Mouse (Mus musculus): ENCODE results near the gene Ece1. TPM values are rescaled to one million over a fixed set of nuclear protein-coding genes. Genes with fewer than 3 reads are reported as not detected.
"Not testable (repeated sequence)": the region's sequence is repeated elsewhere in the genome, so short reads cannot be mapped to it uniquely, and the experiment has no call there.

Ece1 gene
- polyA plus RNA-seq, 1 experiment from 2014 or later, result 49.1 TPM

DNA sequence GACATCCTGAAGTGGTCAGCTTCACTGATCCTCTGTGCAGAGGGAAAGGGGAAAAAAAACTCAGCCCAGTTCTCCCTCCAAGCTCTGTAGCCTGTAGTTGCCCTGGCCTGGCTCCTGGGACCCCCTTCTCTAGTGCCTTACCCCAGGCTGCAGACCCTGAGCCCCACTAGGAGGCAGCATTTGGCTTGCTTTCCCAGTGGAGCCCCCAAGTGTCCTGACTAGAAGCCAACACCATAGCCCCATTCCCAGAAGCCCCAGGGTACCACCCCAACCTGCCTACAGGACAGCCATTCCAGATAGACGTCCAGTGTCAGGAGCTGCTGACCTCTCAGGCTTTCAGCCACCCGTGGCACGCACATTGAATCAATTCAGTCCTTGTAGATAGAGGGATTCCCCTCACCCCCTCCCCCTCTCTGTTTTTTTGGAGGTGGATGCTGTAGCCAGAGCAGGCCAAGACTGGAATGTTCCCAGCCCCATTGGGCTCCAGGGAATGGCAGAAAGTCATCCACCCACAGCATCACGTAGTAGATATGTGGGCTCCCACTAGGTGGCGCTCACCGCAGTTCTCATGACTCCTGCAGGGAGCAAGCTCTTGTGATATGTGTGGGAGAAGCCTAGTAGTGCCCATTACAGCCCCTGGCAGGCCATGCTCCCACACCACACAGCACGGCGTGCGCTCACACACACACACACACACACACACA, 102.0 kb downstream of the Ece1 start:
- Histone ChIP-seq H3K4me2 (replicated peaks; ENCODE audit: low read depth) (no peak overlapping the region), H3K9ac (ENCODE audit: low read depth, low read length) (no peak overlapping the region), H3K36me3 (ENCODE audit: control insufficient read depth, insufficient read depth) (peaks cover 57% of the 10 kb centered on the region), H3K4me3 (ENCODE audit: low read depth, low read length) (no peak overlapping the region), H3K27me3 (replicated peaks; ENCODE audit: control insufficient read depth, insufficient read depth, low read length) (no peaks in the 10 kb centered on the region), H3K27ac (ENCODE audit: low read depth, low read length) (no peak overlapping the region), H3K4me1 (replicated peaks; ENCODE audit: control insufficient read depth, insufficient read depth, low read length) (no peaks in the 10 kb centered on the region), H3K9me3 (ENCODE audit: control insufficient read depth) (no peaks in the 10 kb centered on the region)
- no peak for ATAC-seq
- WGBS, result 70% methylated on average over 9 of the region's 9 CpGs
- peak; percentile 79 for TF ChIP-seq CTCF (IDR thresholded peaks at IDR 0.05; ENCODE audit: low read depth)

DNA sequence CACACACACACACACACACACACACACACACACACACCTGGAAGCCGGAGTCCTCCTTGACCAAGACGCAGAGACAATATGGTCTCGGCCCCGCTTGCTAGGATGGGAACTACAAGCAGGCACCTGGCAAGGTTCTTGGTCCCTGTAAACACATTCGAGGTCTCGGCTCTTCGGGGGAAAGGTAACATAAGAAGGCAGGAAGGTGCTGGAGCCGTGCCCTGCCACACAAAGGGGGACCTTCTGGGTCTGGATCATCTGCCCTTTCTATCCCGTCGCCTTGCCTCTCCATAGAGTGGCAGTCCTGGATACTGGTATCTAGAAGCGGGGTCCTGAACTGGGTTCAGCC, 102.5 kb downstream of the Ece1 start:
- Histone ChIP-seq H3K4me1 (replicated peaks; ENCODE audit: control insufficient read depth, insufficient read depth, low read length) (no peaks in the 10 kb centered on the region), H3K9me3 (ENCODE audit: control insufficient read depth) (no peaks in the 10 kb centered on the region), H3K9ac (ENCODE audit: low read depth, low read length) (no peak overlapping the region), H3K4me2 (replicated peaks; ENCODE audit: low read depth) (no peak overlapping the region), H3K4me3 (ENCODE audit: low read depth, low read length) (no peak overlapping the region), H3K27me3 (replicated peaks; ENCODE audit: control insufficient read depth, insufficient read depth, low read length) (no peaks in the 10 kb centered on the region), H3K27ac (ENCODE audit: low read depth, low read length) (no peak overlapping the region), H3K36me3 (ENCODE audit: control insufficient read depth, insufficient read depth) (peaks cover 52% of the 10 kb centered on the region)
- ATAC-seq, result no peak
- WGBS, result 95% methylated on average over 11 of the region's 11 CpGs
- TF ChIP-seq CTCF (IDR thresholded peaks at IDR 0.05; ENCODE audit: low read depth), result no peak

- WGBS, result 7% methylated on average over 9 of the region's 9 CpGs
- H3K4me2 ChIP-seq (replicated peaks; ENCODE audit: low read depth), result no peak overlapping the region
- no peak overlapping the region for H3K9ac ChIP-seq (ENCODE audit: low read depth, low read length)
- no peaks in the 10 kb centered on the region for H3K27me3 ChIP-seq (replicated peaks; ENCODE audit: control insufficient read depth, insufficient read depth, low read length)
- peaks cover 15% of the 10 kb centered on the region for H3K36me3 ChIP-seq (ENCODE audit: control insufficient read depth, insufficient read depth)
- no peaks in the 10 kb centered on the region for H3K9me3 ChIP-seq (ENCODE audit: control insufficient read depth)
- peak; percentile 99 for TF ChIP-seq CTCF (IDR thresholded peaks at IDR 0.05; ENCODE audit: low read depth)
- H3K27ac ChIP-seq (ENCODE audit: low read depth, low read length), result no peak overlapping the region
- H3K4me3 ChIP-seq (ENCODE audit: low read depth, low read length), result no peak overlapping the region
- no peaks in the 10 kb centered on the region for H3K4me1 ChIP-seq (replicated peaks; ENCODE audit: control insufficient read depth, insufficient read depth, low read length)
- ATAC-seq, result peak; percentile 51
These were observed 106.2 kb downstream of the Ece1 start for GRCm38 (mm10) chr4:137968203-137968602.

DNA sequence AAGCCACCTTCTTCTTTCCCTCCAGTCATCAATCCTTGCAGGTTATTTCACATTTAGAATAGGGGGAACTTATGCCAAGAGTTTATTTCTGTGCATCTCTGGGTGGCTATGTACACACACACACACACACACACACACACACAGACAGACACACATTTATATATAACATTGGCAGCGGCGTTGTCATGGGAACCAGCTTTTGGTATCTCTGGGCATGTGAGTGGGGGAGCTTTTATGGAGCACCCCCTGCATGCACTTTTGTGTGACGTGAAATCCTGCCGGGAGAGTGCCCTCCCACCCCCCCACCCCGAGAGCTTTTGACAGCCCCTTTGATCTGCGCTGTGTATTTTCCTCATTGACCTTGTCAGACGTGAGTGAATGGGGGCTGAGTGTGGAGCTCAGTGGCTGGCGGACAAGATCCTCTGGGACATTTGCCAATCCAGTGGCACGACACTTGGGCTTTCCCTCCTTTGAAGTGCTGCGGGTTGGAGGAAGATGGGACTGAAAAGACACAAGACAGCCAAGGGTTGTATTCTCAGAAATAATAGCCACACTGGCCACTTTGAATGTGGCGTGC, 108.7 kb downstream of the Ece1 start:
- not testable (repeated sequence) for H3K36me3 ChIP-seq (ENCODE audit: control insufficient read depth, insufficient read depth); H3K4me3 ChIP-seq (ENCODE audit: low read depth, low read length); ATAC-seq; H3K4me2 ChIP-seq (replicated peaks; ENCODE audit: low read depth); H3K4me1 ChIP-seq (replicated peaks; ENCODE audit: control insufficient read depth, insufficient read depth, low read length); H3K9me3 ChIP-seq (ENCODE audit: control insufficient read depth); H3K27me3 ChIP-seq (replicated peaks; ENCODE audit: control insufficient read depth, insufficient read depth, low read length); H3K9ac ChIP-seq (ENCODE audit: low read depth, low read length); H3K27ac ChIP-seq (ENCODE audit: low read depth, low read length)
- WGBS, result no CpG with 5 or more reads among the region's 11 CpGs

DNA sequence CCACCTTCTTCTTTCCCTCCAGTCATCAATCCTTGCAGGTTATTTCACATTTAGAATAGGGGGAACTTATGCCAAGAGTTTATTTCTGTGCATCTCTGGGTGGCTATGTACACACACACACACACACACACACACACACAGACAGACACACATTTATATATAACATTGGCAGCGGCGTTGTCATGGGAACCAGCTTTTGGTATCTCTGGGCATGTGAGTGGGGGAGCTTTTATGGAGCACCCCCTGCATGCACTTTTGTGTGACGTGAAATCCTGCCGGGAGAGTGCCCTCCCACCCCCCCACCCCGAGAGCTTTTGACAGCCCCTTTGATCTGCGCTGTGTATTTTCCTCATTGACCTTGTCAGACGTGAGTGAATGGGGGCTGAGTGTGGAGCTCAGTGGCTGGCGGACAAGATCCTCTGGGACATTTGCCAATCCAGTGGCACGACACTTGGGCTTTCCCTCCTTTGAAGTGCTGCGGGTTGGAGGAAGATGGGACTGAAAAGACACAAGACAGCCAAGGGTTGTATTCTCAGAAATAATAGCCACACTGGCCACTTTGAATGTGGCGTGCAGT, 112.9 kb downstream of the Ece1 start:
- H3K9me3 ChIP-seq (ENCODE audit: control insufficient read depth); H3K27me3 ChIP-seq (replicated peaks; ENCODE audit: control insufficient read depth, insufficient read depth, low read length); H3K27ac ChIP-seq (ENCODE audit: low read depth, low read length); ATAC-seq; H3K4me3 ChIP-seq (ENCODE audit: low read depth, low read length); H3K9ac ChIP-seq (ENCODE audit: low read depth, low read length); H3K36me3 ChIP-seq (ENCODE audit: control insufficient read depth, insufficient read depth); H3K4me1 ChIP-seq (replicated peaks; ENCODE audit: control insufficient read depth, insufficient read depth, low read length); H3K4me2 ChIP-seq (replicated peaks; ENCODE audit: low read depth): not testable (repeated sequence)
- WGBS, result no CpG with 5 or more reads among the region's 11 CpGs

GRCm38 (mm10) chr4:137979066-137979644, 117.1 kb downstream of the Ece1 start:
- not testable (repeated sequence) for H3K4me2 ChIP-seq (replicated peaks; ENCODE audit: low read depth); H3K9ac ChIP-seq (ENCODE audit: low read depth, low read length); H3K27me3 ChIP-seq (replicated peaks; ENCODE audit: control insufficient read depth, insufficient read depth, low read length); ATAC-seq; H3K9me3 ChIP-seq (ENCODE audit: control insufficient read depth); H3K4me1 ChIP-seq (replicated peaks; ENCODE audit: control insufficient read depth, insufficient read depth, low read length); H3K36me3 ChIP-seq (ENCODE audit: control insufficient read depth, insufficient read depth); H3K27ac ChIP-seq (ENCODE audit: low read depth, low read length); H3K4me3 ChIP-seq (ENCODE audit: low read depth, low read length)
- no CpG with 5 or more reads among the region's 11 CpGs for WGBS
